Comparison of ENCODE assay signal across 7 mouse cellular contexts in the genomic region with DNA sequence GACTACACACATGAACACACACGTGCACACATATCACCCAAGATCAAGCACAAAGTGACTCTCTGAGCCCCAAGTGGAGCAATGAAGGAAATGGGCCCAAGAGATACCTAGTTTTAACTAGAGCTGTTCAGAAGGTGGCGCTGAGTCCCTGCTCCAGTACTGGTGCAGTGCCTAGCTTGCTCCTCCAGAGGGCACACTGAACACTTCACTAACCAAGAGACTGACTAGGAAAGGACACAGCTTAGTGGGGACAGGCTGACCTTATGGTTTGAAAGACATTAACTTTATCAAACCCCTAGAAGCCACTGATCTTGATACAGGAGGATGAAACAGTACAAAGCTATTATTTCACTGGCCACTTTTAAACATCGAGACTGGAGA.
A peak's percentile ranks its signal among the peaks of the same experiment; 100 is the strongest.
DNase-seq lines count a peak whose midpoint lies in the region; ATAC-seq lines count a peak whose summit lies in the region.

No protein-coding gene starts in this region.

- DNase-seq in adrenal gland, adult 18-20 months (ENCODE audit: low spot score in 2 of 2), result peak; percentile 72 to 75
- peak; percentile 49 to 79 for DNase-seq in cerebellum, postnatal 4 days (ENCODE audit: low spot score in 2 of 2)
- DNase-seq in gastrocnemius, adult 8-10 months (ENCODE audit: low spot score in 2 of 2), result peak; percentile 81 to 83
- DNase-seq in intestine, embryonic 14.5 days (ENCODE audit: low spot score), result peak; percentile 80
- peak; percentile 89 to 90 for DNase-seq in left cerebral cortex, postnatal 14 days (ENCODE audit: low spot score in 2 of 2)
- DNase-seq in midbrain, embryonic 11.5 days (ENCODE audit: low spot score, missing footprints), result peak; percentile 96
- DNase-seq in right cerebral cortex, postnatal 4 days, result peak; percentile 66

- H3K4me3 ChIP-seq in intestine, embryonic 14.5 days (ENCODE audit: low read depth, low read length), result no peak overlapping the region
- no peak overlapping the region for H3K4me3 ChIP-seq in midbrain, embryonic 11.5 days (ENCODE audit: low read depth, low read length)

- H3K27ac ChIP-seq in intestine, embryonic 14.5 days (ENCODE audit: low read depth), result no peak overlapping the region
- no peak overlapping the region for H3K27ac ChIP-seq in midbrain, embryonic 11.5 days (ENCODE audit: low read depth, low read length)

- no peak overlapping the region for H3K4me2 ChIP-seq in intestine, embryonic 14.5 days (ENCODE audit: low read length)
- no peak overlapping the region for H3K4me2 ChIP-seq in midbrain, embryonic 11.5 days

- H3K4me1 ChIP-seq in intestine, embryonic 14.5 days (replicated peaks; ENCODE audit: control insufficient read depth, insufficient read depth, low read length), result no peaks in the 10 kb centered on the region
- no peaks in the 10 kb centered on the region for H3K4me1 ChIP-seq in midbrain, embryonic 11.5 days (ENCODE audit: control insufficient read depth, insufficient read depth, low read length)

- no peak overlapping the region for H3K9ac ChIP-seq in intestine, embryonic 14.5 days (ENCODE audit: low read length)
- H3K9ac ChIP-seq in midbrain, embryonic 11.5 days (ENCODE audit: low read length), result no peak overlapping the region

- H3K27me3 ChIP-seq in intestine, embryonic 14.5 days (replicated peaks; ENCODE audit: control insufficient read depth, insufficient read depth, low read length), result no peaks in the 10 kb centered on the region
- H3K27me3 ChIP-seq in midbrain, embryonic 11.5 days (ENCODE audit: control insufficient read depth, insufficient read depth, low read length), result no peaks in the 10 kb centered on the region

- no peaks in the 10 kb centered on the region for H3K36me3 ChIP-seq in intestine, embryonic 14.5 days (ENCODE audit: control insufficient read depth, insufficient read depth, low read length)
- no peaks in the 10 kb centered on the region for H3K36me3 ChIP-seq in midbrain, embryonic 11.5 days (ENCODE audit: control insufficient read depth, insufficient read depth, low read length)

- ATAC-seq in intestine, embryonic 14.5 days (replicated peaks; ENCODE audit: low FRiP score, low TSS enrichment, low read depth), result peak; percentile 54; the same call in 1 of the 2 replicates
- ATAC-seq in midbrain, embryonic 11.5 days (ENCODE audit: low FRiP score), result peak; percentile 63; the same call in 1 of the 2 replicates

- 35% methylated on average over 3 of the region's 3 CpGs for WGBS in intestine, embryonic 14.5 days
- 36% methylated on average over 3 of the region's 3 CpGs for WGBS in midbrain, embryonic 11.5 days

- H3K9me3 ChIP-seq in intestine, embryonic 14.5 days (ENCODE audit: control insufficient read depth, low read length), result no peaks in the 10 kb centered on the region
- no peaks in the 10 kb centered on the region for H3K9me3 ChIP-seq in midbrain, embryonic 11.5 days (ENCODE audit: control insufficient read depth, low read length)

- intact Hi-C loops in left cerebral cortex, postnatal 14 days (cut with DNase I), result loop anchor here (2.0 to 5.0 kb wide), 3 partner anchors 105 to 226 kb away; a partner anchor contains a TSS
